Mouse (Mus musculus) midbrain, postnatal 0 days (tissue): ENCODE measurements at regions not wholly inside any gene's neighbourhood (a gene's known extent, or its start where the extent isn't known, plus 50 kb on each side); places are given as distances from the start of the nearest gene placed in this dataset.
"Not testable (repeated sequence)": the region's sequence is repeated elsewhere in the genome, so short reads cannot be mapped to it uniquely, and the experiment has no call there.

Experiments
- ATAC-seq: fragments of 200-750 bp; cut with Nextera tagmentation; 2 replicates; pipeline ENCODE4 v1.8.0; 2017; ENCODE audit warnings: moderate number of reproducible peaks, mild to moderate bottlenecking, moderate TSS enrichment, moderate library complexity; ENCODE audit not compliant: low FRiP score
- DNase-seq: peaks from one replicate; pipeline ENCODE4 v3.0.0-alpha.2; 2015; ENCODE audit warnings: low spot score
- H3K27ac ChIP-seq: fragments of 300-500 bp; sonication (generic); 2 replicates; pipeline ENCODE4 v1.5.1; 2014; ENCODE audit warnings: low read depth, mild to moderate bottlenecking, low read length, mixed read lengths
- H3K27me3 ChIP-seq: fragments of 300-500 bp; sonication (generic); 2 replicates; pipeline ENCODE4 v1.6.1; 2014; ENCODE audit warnings: low read length, control low read depth, mixed read lengths; ENCODE audit not compliant: insufficient read depth
- H3K36me3 ChIP-seq: fragments of 300-500 bp; sonication (generic); 2 replicates; pipeline ENCODE4 v1.6.1; 2014; ENCODE audit warnings: low read length, control low read depth, mixed read lengths; ENCODE audit not compliant: insufficient read depth
- H3K4me1 ChIP-seq: fragments of 300-500 bp; sonication (generic); 2 replicates; pipeline ENCODE4 v1.6.1; 2014; ENCODE audit warnings: mild to moderate bottlenecking, control low read depth, antibody characterized with exemption, low read length, mixed read lengths; ENCODE audit not compliant: insufficient read depth
- H3K4me2 ChIP-seq: fragments of 300-500 bp; sonication (generic); 2 replicates; pipeline ENCODE4 v1.6.1; 2014; ENCODE audit warnings: low read depth, mild to moderate bottlenecking, low read length, mixed read lengths; ENCODE audit not compliant: poor library complexity, severe bottlenecking
- H3K4me3 ChIP-seq: fragments of 300-500 bp; sonication (generic); 2 replicates; pipeline ENCODE4 v1.5.1; 2014; ENCODE audit warnings: low read depth, mild to moderate bottlenecking, low read length, moderate library complexity
- H3K9ac ChIP-seq: fragments of 300-500 bp; sonication (generic); replicated peaks from 2 replicates; pipeline ENCODE4 v1.6.1; 2014; ENCODE audit warnings: mild to moderate bottlenecking, low read length, moderate library complexity, mixed read lengths; ENCODE audit not compliant: poor library complexity, severe bottlenecking
- H3K9me3 ChIP-seq: fragments of 300-500 bp; sonication (generic); 2 replicates; pipeline ENCODE4 v1.6.1; 2016; ENCODE audit warnings: low read length, control low read depth
- CTCF ChIP-seq: IDR thresholded peaks from 2 replicates; pipeline ENCODE4 v1.5.1; 2016; ENCODE audit warnings: antibody characterized with exemption, mild to moderate bottlenecking
- WGBS: fragments of 180-500 bp; shearing (Covaris S2); extraction: QIAGEN DNeasy Blood & Tissue Kit; methylation state at CpG from one replicate; pipeline ENCODE4 v1.1.7; 2014; 5-methylcytosine and 5-hydroxymethylcytosine counted together

- WGBS: 93% methylated on average over 13 of the region's 13 CpGs
- Histone ChIP-seq H3K4me2 (no peak overlapping the region), H3K27ac (no peak overlapping the region), H3K4me3 (no peak overlapping the region), H3K36me3 (no peaks in the 10 kb centered on the region), H3K9ac (no peak overlapping the region), H3K4me1 (no peaks in the 10 kb centered on the region), H3K27me3 (no peaks in the 10 kb centered on the region), H3K9me3 (no peaks in the 10 kb centered on the region)
- no peak for ATAC-seq
- DNase-seq: no peak
- TF ChIP-seq CTCF: no peak
Observed at GRCm38 (mm10) chr3:34709553-34709952, 59.3 kb downstream of the Sox2 start.

GRCm38 (mm10) chr3:34712137-34712536 lies 61.9 kb downstream of the Sox2 start:
- not testable (repeated sequence) for H3K4me1 ChIP-seq, H3K27ac ChIP-seq, H3K9me3 ChIP-seq, H3K4me3 ChIP-seq, H3K4me2 ChIP-seq, H3K9ac ChIP-seq, DNase-seq, ATAC-seq, H3K36me3 ChIP-seq, H3K27me3 ChIP-seq
- 89% methylated on average over 7 of the region's 7 CpGs for WGBS

- ATAC-seq (no peak), DNase-seq (peak; percentile 17)
- Histone ChIP-seq H3K4me2 (no peak overlapping the region), H3K9ac (no peak overlapping the region), H3K9me3 (no peaks in the 10 kb centered on the region), H3K4me1 (no peaks in the 10 kb centered on the region), H3K4me3 (no peak overlapping the region), H3K27me3 (no peaks in the 10 kb centered on the region), H3K36me3 (no peaks in the 10 kb centered on the region), H3K27ac (no peak overlapping the region)
- no peak for TF ChIP-seq CTCF
- WGBS: 83% methylated on average over 7 of the region's 7 CpGs
Observed at GRCm38 (mm10) chr3:34722506-34722905, 72.3 kb downstream of the Sox2 start.

GRCm38 (mm10) chr3:34726955-34727354 lies 76.8 kb downstream of the Sox2 start:
- TF ChIP-seq CTCF: no peak
- Histone ChIP-seq H3K36me3 (no peaks in the 10 kb centered on the region), H3K9ac (no peak overlapping the region), H3K4me3 (no peak overlapping the region), H3K27ac (no peak overlapping the region), H3K9me3 (no peaks in the 10 kb centered on the region), H3K4me1 (no peaks in the 10 kb centered on the region), H3K4me2 (no peak overlapping the region), H3K27me3 (no peaks in the 10 kb centered on the region)
- ATAC-seq (no peak), DNase-seq (no peak)
- 26% methylated on average over 12 of the region's 12 CpGs for WGBS

GRCm38 (mm10) chr3:34728282-34728681 lies 78.1 kb downstream of the Sox2 start:
- Histone ChIP-seq H3K9ac (no peak overlapping the region), H3K4me1 (no peaks in the 10 kb centered on the region), H3K27ac (no peak overlapping the region), H3K9me3 (no peaks in the 10 kb centered on the region), H3K27me3 (no peaks in the 10 kb centered on the region), H3K4me2 (no peak overlapping the region), H3K4me3 (no peak overlapping the region), H3K36me3 (no peaks in the 10 kb centered on the region)
- TF ChIP-seq CTCF: no peak
- DNase-seq (no peak), ATAC-seq (no peak)

GRCm38 (mm10) chr3:34734966-34735365 lies 84.8 kb downstream of the Sox2 start:
- no peak for DNase-seq
- H3K27me3 ChIP-seq: no peaks in the 10 kb centered on the region
- no peaks in the 10 kb centered on the region for H3K9me3 ChIP-seq
- H3K9ac ChIP-seq: no peak overlapping the region
- WGBS: 93% methylated on average over 5 of the region's 5 CpGs
- no peak overlapping the region for H3K27ac ChIP-seq
- no peak for TF ChIP-seq CTCF
- H3K36me3 ChIP-seq: no peaks in the 10 kb centered on the region
- H3K4me1 ChIP-seq: no peaks in the 10 kb centered on the region
- H3K4me2 ChIP-seq: no peak overlapping the region
- no peak overlapping the region for H3K4me3 ChIP-seq
- no peak for ATAC-seq

GRCm38 (mm10) chr3:34738001-34738400 lies 87.8 kb downstream of the Sox2 start:
- Histone ChIP-seq H3K4me2 (no peak overlapping the region), H3K27ac (no peak overlapping the region), H3K4me1 (no peaks in the 10 kb centered on the region), H3K9ac (no peak overlapping the region), H3K36me3 (no peaks in the 10 kb centered on the region), H3K9me3 (no peaks in the 10 kb centered on the region), H3K27me3 (no peaks in the 10 kb centered on the region), H3K4me3 (no peak overlapping the region)
- no peak for ATAC-seq
- WGBS: 94% methylated on average over 4 of the region's 4 CpGs
- no peak for TF ChIP-seq CTCF
- no peak for DNase-seq
